Mouse (Mus musculus) hindbrain, embryonic 11.5 days (tissue): Measurements from ENCODE around the gene Slc26a11. TPM values are rescaled to one million over a fixed set of nuclear protein-coding genes. Genes with fewer than 3 reads are reported as not detected.

Experiments
- ATAC-seq: fragments of 200-750 bp; cut with Nextera tagmentation; 2 replicates; pipeline ENCODE4 v1.8.0; 2017; ENCODE audit warnings: mild to moderate bottlenecking, moderate TSS enrichment, moderate library complexity; ENCODE audit not compliant: low FRiP score
- DNase-seq: peaks from one replicate; pipeline ENCODE4 v3.0.0-alpha.2; 2015; ENCODE audit warnings: low spot score
- H3K27ac ChIP-seq: fragments of 300-500 bp; sonication (generic); 2 replicates; pipeline ENCODE4 v1.5.1; 2014; ENCODE audit warnings: mild to moderate bottlenecking, low read depth, low read length
- H3K27me3 ChIP-seq: fragments of 300-500 bp; sonication (generic); 2 replicates; pipeline ENCODE4 v1.6.1; 2014; ENCODE audit warnings: mild to moderate bottlenecking, low read length, moderate library complexity, mixed read lengths; ENCODE audit not compliant: control insufficient read depth, insufficient read depth
- H3K36me3 ChIP-seq: fragments of 300-500 bp; sonication (generic); 2 replicates; pipeline ENCODE4 v1.6.1; 2014; ENCODE audit warnings: mild to moderate bottlenecking, low read length, moderate library complexity, mixed read lengths; ENCODE audit not compliant: control insufficient read depth, insufficient read depth
- H3K4me1 ChIP-seq: fragments of 300-500 bp; sonication (generic); replicated peaks from 2 replicates; pipeline ENCODE4 v1.6.1; 2014; ENCODE audit warnings: low read length, mixed read lengths; ENCODE audit not compliant: control insufficient read depth, insufficient read depth
- H3K4me2 ChIP-seq: fragments of 300-500 bp; sonication (generic); replicated peaks from 2 replicates; pipeline ENCODE4 v1.6.1; 2014; ENCODE audit warnings: mild to moderate bottlenecking, low read depth, low read length
- H3K4me3 ChIP-seq: fragments of 300-500 bp; sonication (generic); 2 replicates; pipeline ENCODE4 v1.5.1; 2014; ENCODE audit warnings: low read depth, low read length
- H3K9ac ChIP-seq: fragments of 300-500 bp; sonication (generic); 2 replicates; pipeline ENCODE4 v1.6.1; 2014; ENCODE audit warnings: low read depth, low read length
- H3K9me3 ChIP-seq: fragments of 300-500 bp; sonication (generic); 2 replicates; pipeline ENCODE4 v1.6.1; 2016; ENCODE audit warnings: low read length; ENCODE audit not compliant: control insufficient read depth
- WGBS: fragments of 180-500 bp; shearing (Covaris S2); extraction: QIAGEN DNeasy Blood & Tissue Kit; methylation state at CpG from one replicate; pipeline ENCODE4 v1.1.7; 2014; 5-methylcytosine and 5-hydroxymethylcytosine counted together
- polyA plus RNA-seq: library from polyadenylated mRNA; unstranded; fragments of >200 nt; fragmentation: Nextera tagmentation; extraction: Ambion mirVana; gene quantifications from 2 replicates; pipeline ENCODE4 v1.2.1, GENCODE M21; 2014

Slc26a11 gene
- polyA plus RNA-seq, 1 experiment from 2014 or later: 3.8 TPM

DNA sequence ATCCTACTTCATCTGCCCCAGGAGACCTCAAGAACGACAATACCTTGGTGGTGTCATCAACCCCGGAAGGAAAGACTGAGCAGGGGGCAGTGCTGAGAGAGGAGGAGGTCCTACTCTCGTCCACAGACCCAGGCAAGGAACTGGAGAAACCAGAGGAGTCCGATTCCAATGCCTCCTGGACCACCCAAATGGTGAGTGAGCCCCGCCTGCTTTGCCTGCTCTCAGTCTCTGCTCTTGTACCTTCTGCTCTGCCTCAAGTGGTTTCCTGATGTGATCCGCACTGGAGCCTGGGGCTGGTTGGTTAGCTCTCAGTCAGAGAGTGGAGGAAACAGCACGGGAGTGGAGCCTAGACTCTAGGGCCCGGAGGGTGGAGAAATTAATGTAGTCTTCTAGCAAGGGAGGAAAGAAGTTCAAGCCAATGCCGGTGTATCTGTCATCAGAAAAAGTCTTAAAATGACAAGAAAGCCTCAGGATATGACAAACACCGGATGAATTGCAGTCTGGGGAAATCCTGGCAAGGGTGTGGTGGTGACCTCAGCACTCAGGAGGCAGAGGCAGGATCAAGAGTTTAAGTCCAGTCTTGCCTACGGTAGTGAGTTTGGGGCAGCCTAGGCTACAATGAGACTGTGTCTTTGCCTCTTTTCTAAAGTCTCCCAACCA lies 47.3 kb downstream of the Slc26a11 start:
- H3K4me2 ChIP-seq: no peak overlapping the region
- no peak overlapping the region for H3K9ac ChIP-seq
- no peak overlapping the region for H3K4me3 ChIP-seq
- DNase-seq (no peak), ATAC-seq (no peak)
- no peak overlapping the region for H3K27ac ChIP-seq
- H3K27me3 ChIP-seq: no peaks in the 10 kb centered on the region
- no peaks in the 10 kb centered on the region for H3K9me3 ChIP-seq
- no peaks in the 10 kb centered on the region for H3K36me3 ChIP-seq
- H3K4me1 ChIP-seq: no peaks in the 10 kb centered on the region
- WGBS: 59% methylated on average over 11 of the region's 11 CpGs

DNA sequence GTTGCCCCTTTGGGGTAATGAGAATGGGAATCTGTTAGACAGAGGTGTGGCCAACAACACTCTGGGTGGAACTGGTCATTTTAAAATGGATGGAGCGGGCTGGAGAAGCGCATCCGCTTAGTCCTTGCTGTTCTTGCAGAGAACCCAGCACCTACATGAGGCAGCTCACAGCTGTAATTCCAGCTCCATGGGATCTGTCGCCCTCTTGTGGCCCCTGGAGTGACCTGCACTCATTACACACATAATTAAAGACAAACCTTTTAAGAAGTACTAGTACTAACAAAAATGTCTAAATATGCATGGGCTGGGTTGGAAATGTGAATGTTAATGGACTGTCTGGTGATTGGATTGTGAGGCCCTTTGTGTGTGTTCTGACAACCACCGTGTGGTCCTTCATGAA lies 49.3 kb downstream of the Slc26a11 start:
- H3K4me1 ChIP-seq: no peaks in the 10 kb centered on the region
- WGBS: 47% methylated on average over 5 of the region's 5 CpGs

DNA sequence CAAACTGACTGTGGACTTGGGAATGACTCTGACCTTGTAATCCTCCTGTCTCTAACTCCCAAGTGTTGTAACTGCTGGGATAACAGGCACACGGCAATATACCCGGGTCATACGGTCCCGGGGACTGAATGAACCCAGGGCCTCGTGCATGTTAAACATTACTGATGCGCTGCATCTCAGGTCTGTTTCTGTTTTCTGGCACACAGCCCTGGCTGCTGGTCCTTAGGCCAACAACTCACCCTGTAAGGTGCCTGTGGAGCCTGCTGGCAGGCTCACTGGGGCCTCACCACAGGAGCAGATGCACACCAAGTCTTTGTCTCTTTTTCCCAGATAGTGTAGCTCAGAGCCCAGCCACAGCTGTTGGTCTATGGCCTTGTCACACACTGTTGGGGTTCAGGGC lies 52.0 kb downstream of the Slc26a11 start:
- DNase-seq: no peak

More for the DNA sequence above, 49.3 kb downstream of the Slc26a11 start:
- Histone ChIP-seq H3K9me3 (no peaks in the 10 kb centered on the region), H3K9ac (no peak overlapping the region), H3K27ac (no peak overlapping the region), H3K36me3 (no peaks in the 10 kb centered on the region), H3K4me2 (no peak overlapping the region), H3K4me3 (no peak overlapping the region), H3K27me3 (no peaks in the 10 kb centered on the region)
- peak; percentile 66 for DNase-seq
- no peak for ATAC-seq

DNA sequence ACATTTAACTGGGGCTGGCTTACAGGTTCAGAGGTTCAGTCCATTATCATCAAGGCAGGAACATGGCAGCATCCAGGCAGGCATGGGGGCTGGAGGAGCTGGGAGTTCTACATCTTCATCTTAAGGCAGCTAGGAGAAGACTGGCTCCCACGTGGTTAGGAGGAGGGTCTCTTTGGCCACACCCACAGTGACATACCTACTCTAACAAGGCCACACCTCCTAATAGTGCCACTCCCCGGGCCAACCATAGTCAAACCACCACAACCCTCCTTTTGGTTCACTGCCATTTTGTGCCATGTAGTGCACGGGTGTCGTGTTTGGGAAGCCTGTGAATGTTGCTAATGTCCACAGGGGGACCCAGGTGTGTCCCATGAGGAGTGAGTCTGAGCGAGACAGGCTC lies 52.6 kb downstream of the Slc26a11 start:
- H3K4me1 ChIP-seq: no peaks in the 10 kb centered on the region
- H3K36me3 ChIP-seq: no peaks in the 10 kb centered on the region
- H3K27ac ChIP-seq: no peak overlapping the region

More for the DNA sequence above, 52.0 kb downstream of the Slc26a11 start:
- Histone ChIP-seq H3K4me3 (no peak overlapping the region), H3K36me3 (no peaks in the 10 kb centered on the region), H3K4me2 (no peak overlapping the region), H3K9me3 (no peaks in the 10 kb centered on the region), H3K27ac (no peak overlapping the region), H3K9ac (no peak overlapping the region), H3K4me1 (no peaks in the 10 kb centered on the region), H3K27me3 (no peaks in the 10 kb centered on the region)
- ATAC-seq: no peak
- WGBS: 93% methylated on average over 6 of the region's 6 CpGs

DNA sequence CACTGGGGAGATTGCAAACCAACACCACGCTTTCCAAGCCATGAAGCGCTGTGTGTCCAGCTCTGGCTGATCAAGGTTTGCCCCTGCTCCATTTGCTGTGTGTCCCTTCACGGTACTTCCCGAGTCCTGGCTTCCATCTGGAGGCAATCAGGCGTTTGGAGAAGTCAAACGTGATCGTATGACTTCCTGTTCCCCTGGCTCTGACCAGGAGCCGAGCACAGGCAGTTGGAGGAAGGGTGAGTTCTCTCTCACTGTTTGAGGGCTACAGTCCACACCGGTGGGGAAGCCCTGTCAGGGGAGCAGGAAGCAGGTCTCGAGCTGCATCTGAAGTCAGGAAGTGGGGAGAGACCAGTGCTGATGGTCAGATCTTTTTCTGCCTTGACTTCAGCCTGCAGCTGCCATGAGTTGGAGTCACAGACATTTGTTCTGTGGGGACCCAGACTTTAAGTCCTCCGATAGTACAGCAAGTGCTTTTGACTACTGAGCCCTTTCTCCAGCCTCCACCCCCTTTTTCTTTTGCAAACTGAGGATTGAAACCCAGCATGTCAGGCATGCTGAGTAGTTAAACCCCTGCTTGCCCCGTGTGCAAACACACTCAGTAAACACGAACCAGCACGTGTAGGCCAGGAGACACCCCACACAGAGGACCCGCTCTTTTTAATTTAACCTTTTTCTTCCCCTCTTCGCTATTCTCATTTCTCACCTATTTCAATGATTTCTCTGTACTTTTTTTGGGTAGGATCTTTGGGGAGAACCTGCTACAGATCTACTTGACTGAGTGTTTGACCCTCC lies 64.2 kb downstream of the Slc26a11 start:
- no peaks in the 10 kb centered on the region for H3K4me1 ChIP-seq
- WGBS: 61% methylated on average over 16 of the region's 16 CpGs
- ATAC-seq (no peak), DNase-seq (peak; percentile 19)
- H3K9me3 ChIP-seq: no peaks in the 10 kb centered on the region
- H3K36me3 ChIP-seq: no peaks in the 10 kb centered on the region
- H3K4me3 ChIP-seq: no peak overlapping the region
- H3K27ac ChIP-seq: no peak overlapping the region
- H3K9ac ChIP-seq: no peak overlapping the region
- H3K4me2 ChIP-seq: no peak overlapping the region
- no peaks in the 10 kb centered on the region for H3K27me3 ChIP-seq

More for the DNA sequence above, 52.6 kb downstream of the Slc26a11 start:
- H3K27me3 ChIP-seq: no peaks in the 10 kb centered on the region
- no peak overlapping the region for H3K9ac ChIP-seq
- no peak overlapping the region for H3K4me3 ChIP-seq
- H3K9me3 ChIP-seq: no peaks in the 10 kb centered on the region
- ATAC-seq (no peak), DNase-seq (no peak)
- H3K4me2 ChIP-seq: no peak overlapping the region
- WGBS: 52% methylated on average over 5 of the region's 5 CpGs

DNA sequence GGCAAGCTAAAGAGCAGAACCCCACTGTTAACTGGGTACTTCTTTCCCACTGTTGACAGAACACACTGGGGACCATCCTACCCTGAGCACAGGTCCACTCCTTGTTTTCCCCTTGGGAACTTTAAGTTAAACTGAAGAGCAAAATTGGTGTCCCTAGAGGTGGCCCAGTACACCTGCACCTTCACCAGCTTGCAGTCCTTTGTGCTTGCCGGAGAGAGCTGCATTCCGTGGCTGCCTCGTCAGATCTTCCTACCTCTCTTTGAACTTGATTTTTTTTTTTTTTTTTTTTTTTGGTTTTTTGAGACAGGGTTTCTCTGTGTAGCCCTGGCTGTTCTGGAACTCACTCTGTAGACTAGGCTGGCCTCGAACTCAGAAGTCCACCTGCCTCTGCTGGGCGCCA lies 65.1 kb downstream of the Slc26a11 start:
- Histone ChIP-seq H3K9me3 (no peaks in the 10 kb centered on the region), H3K27ac (no peak overlapping the region)
- 80% methylated on average over 5 of the region's 5 CpGs for WGBS

GRCm38 (mm10) chr11:119427431-119427830 lies 72.1 kb downstream of the Slc26a11 start:
- Histone ChIP-seq H3K4me2 (no peak overlapping the region), H3K4me3 (no peak overlapping the region), H3K9me3 (no peaks in the 10 kb centered on the region), H3K27ac (no peak overlapping the region), H3K27me3 (no peaks in the 10 kb centered on the region), H3K4me1 (no peaks in the 10 kb centered on the region), H3K36me3 (no peaks in the 10 kb centered on the region), H3K9ac (no peak overlapping the region)
- no peak for DNase-seq
- 81% methylated on average over 6 of the region's 6 CpGs for WGBS
- no peak for ATAC-seq

More for the DNA sequence above, 65.1 kb downstream of the Slc26a11 start:
- H3K4me3 ChIP-seq: no peak overlapping the region
- H3K4me1 ChIP-seq: no peaks in the 10 kb centered on the region
- H3K27me3 ChIP-seq: no peaks in the 10 kb centered on the region
- H3K4me2 ChIP-seq: no peak overlapping the region
- ATAC-seq (no peak), DNase-seq (no peak)
- no peaks in the 10 kb centered on the region for H3K36me3 ChIP-seq
- H3K9ac ChIP-seq: no peak overlapping the region

GRCm38 (mm10) chr11:119427986-119428385 lies 72.6 kb downstream of the Slc26a11 start:
- H3K4me3 ChIP-seq: no peak overlapping the region
- H3K27me3 ChIP-seq: no peaks in the 10 kb centered on the region
- DNase-seq (no peak), ATAC-seq (no peak)
- 81% methylated on average over 5 of the region's 5 CpGs for WGBS
- no peak overlapping the region for H3K27ac ChIP-seq
- H3K9ac ChIP-seq: no peak overlapping the region
- H3K4me1 ChIP-seq: no peaks in the 10 kb centered on the region
- H3K9me3 ChIP-seq: no peaks in the 10 kb centered on the region
- peak overlapping the region; percentile 40; the same call in 1 of the 2 replicates for H3K4me2 ChIP-seq
- H3K36me3 ChIP-seq: no peaks in the 10 kb centered on the region
